Mouse (Mus musculus) kidney, adult 2 months (tissue): Measurements from ENCODE around the gene Ptpn11.

Experiments used
- CTCF ChIP-seq: fragments of 200-500 bp; conservative IDR thresholded peaks from 2 replicates; pipeline ENCODE4 v1.5.1; 2011; ENCODE audit warnings: low read depth, mild to moderate bottlenecking, control low read depth, low read length, moderate library complexity, mixed read lengths; ENCODE audit not compliant: insufficient read depth, insufficient read length
- POLR2A ChIP-seq: fragments of 200-500 bp; IDR thresholded peaks from one replicate; pipeline ENCODE4 v1.6.1; 2011; ENCODE audit warnings: low read depth, low read length, control low read depth

DNA sequence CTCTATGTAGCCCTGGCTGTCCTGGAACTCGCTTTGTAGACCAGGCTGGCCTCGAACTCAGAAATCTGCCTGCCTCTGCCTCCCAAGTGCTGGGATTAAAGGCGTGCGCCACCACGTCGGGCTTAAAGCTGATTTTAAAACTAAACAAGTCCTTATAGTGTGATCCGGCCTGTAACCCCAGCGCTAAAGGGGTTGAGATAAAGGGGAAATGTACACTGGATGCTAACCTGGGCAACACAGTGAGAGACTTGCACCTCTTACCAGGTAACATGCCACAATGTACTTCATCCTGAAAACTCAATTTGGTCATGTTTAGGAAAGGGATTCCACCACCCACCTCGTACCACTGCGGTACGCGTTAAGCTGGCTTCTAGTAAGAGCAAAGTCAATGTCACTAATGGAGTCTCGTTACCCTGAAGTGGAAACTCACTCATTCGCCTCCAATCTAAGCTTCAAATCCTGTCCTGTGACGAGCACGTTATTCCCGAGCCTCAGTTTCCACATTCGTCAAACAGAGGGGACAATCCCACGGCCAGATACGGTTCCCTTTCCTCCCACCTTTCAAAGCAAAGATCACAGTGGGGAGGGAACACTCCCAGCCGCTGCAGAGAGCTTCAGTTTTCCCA, 874 bp downstream of the Ptpn11 start:
- TF ChIP-seq POLR2A: no peak
- no peak for TF ChIP-seq CTCF
